Mouse (Mus musculus) kidney, adult 2 months (tissue): ENCODE measurements around the gene Tfpi. TPM values are rescaled to one million over a fixed set of nuclear protein-coding genes. Genes with fewer than 3 reads are reported as not detected.

ENCODE experiments used
- DNase-seq: peaks from one replicate; pipeline ENCODE4 v3.0.0; 2021
- H3K27ac ChIP-seq: fragments of 200-500 bp; 2 replicates; pipeline ENCODE4 v1.5.1; 2012; ENCODE audit warnings: low read depth, low read length, control low read depth, inconsistent platforms; ENCODE audit not compliant: insufficient read depth
- H3K27me3 ChIP-seq: fragments of 200-500 bp; replicated peaks from 2 replicates; pipeline ENCODE4 v1.6.1; 2012; ENCODE audit warnings: mild to moderate bottlenecking, moderate library complexity, low read length, inconsistent platforms; ENCODE audit not compliant: control insufficient read depth, insufficient read depth
- H3K36me3 ChIP-seq: fragments of 200-500 bp; 2 replicates; pipeline ENCODE4 v1.6.1; 2012; ENCODE audit warnings: mild to moderate bottlenecking, moderate library complexity, low read length, inconsistent platforms; ENCODE audit not compliant: control insufficient read depth, insufficient read depth
- H3K4me1 ChIP-seq: fragments of 200-500 bp; 2 replicates; pipeline ENCODE4 v1.6.1; 2011; ENCODE audit warnings: low read length; ENCODE audit not compliant: control insufficient read depth, insufficient read depth
- H3K4me3 ChIP-seq: fragments of 200-500 bp; 2 replicates; pipeline ENCODE4 v1.5.1; 2011; ENCODE audit warnings: mild to moderate bottlenecking, low read depth, low read length, control low read depth; ENCODE audit not compliant: insufficient read depth
- CTCF ChIP-seq: fragments of 200-500 bp; conservative IDR thresholded peaks from 2 replicates; pipeline ENCODE4 v1.5.1; 2011; ENCODE audit warnings: low read depth, mild to moderate bottlenecking, control low read depth, low read length, moderate library complexity, mixed read lengths; ENCODE audit not compliant: insufficient read depth, insufficient read length
- POLR2A ChIP-seq: fragments of 200-500 bp; IDR thresholded peaks from one replicate; pipeline ENCODE4 v1.6.1; 2011; ENCODE audit warnings: low read depth, low read length, control low read depth
- WGBS: fragments of 180-500 bp; shearing (Covaris S2); methylation state at CpG from one replicate; pipeline ENCODE4 v1.1.7; 2018; 5-methylcytosine and 5-hydroxymethylcytosine counted together
- polyA plus RNA-seq: library from polyadenylated mRNA; depleted of rRNA; stranded (reverse); fragments of >200 nt; gene quantifications from 2 replicates; pipeline ENCODE4 v1.2.3, GENCODE M21; 2012

The Tfpi gene
- polyA plus RNA-seq, 1 experiment = 6.9 TPM

GRCm38 (mm10) chr2:84455236-84455799 is 21.3 kb downstream of the Tfpi start:
- peak; percentile 82 for DNase-seq
- Histone ChIP-seq H3K4me3 (no peak overlapping the region), H3K36me3 (no peaks in the 10 kb centered on the region), H3K27me3 (no peaks in the 10 kb centered on the region), H3K4me1 (no peaks in the 10 kb centered on the region), H3K27ac (no peak overlapping the region)
- TF ChIP-seq CTCF = peak; percentile 35; the same call in 1 of the 2 replicates
- TF ChIP-seq POLR2A = no peak
- 9% methylated on average over 5 of the region's 5 CpGs for WGBS

- TF ChIP-seq CTCF (no peak), POLR2A (no peak)
- WGBS = 50% methylated on average over 10 of the region's 10 CpGs
- H3K4me1 ChIP-seq = no peaks in the 10 kb centered on the region
- no peak overlapping the region for H3K27ac ChIP-seq
- no peak for DNase-seq
- H3K4me3 ChIP-seq = no peak overlapping the region
- H3K27me3 ChIP-seq = no peaks in the 10 kb centered on the region
- H3K36me3 ChIP-seq = no peaks in the 10 kb centered on the region
Observed at GRCm38 (mm10) chr2:84454551-84455235, 21.9 kb downstream of the Tfpi start.

GRCm38 (mm10) chr2:84454051-84454450 is 22.5 kb downstream of the Tfpi start:
- 12% methylated on average over 5 of the region's 5 CpGs for whole genome bisulfite sequencing
- H3K4me3 ChIP-seq = no peak overlapping the region
- TF ChIP-seq CTCF (no peak), POLR2A (no peak)
- H3K27ac ChIP-seq = no peak overlapping the region
- no peaks in the 10 kb centered on the region for H3K27me3 ChIP-seq
- no peaks in the 10 kb centered on the region for H3K4me1 ChIP-seq
- peak; percentile 46 for DNase-seq
- no peaks in the 10 kb centered on the region for H3K36me3 ChIP-seq

GRCm38 (mm10) chr2:84445499-84445898 is 31.1 kb downstream of the Tfpi start:
- no peak overlapping the region for H3K27ac ChIP-seq
- WGBS = 71% methylated on average over 1 of the region's 1 CpGs

GRCm38 (mm10) chr2:84441940-84442339 is 34.6 kb downstream of the Tfpi start:
- WGBS = 55% methylated on average over 5 of the region's 5 CpGs
- TF ChIP-seq CTCF = no peak
- TF ChIP-seq POLR2A = no peak

More at GRCm38 (mm10) chr2:84445499-84445898, 31.1 kb downstream of the Tfpi start:
- Histone ChIP-seq H3K27me3 (no peaks in the 10 kb centered on the region), H3K4me3 (no peak overlapping the region), H3K4me1 (no peaks in the 10 kb centered on the region), H3K36me3 (no peaks in the 10 kb centered on the region)
- DNase-seq = no peak
- TF ChIP-seq CTCF (no peak), POLR2A (no peak)

DNA sequence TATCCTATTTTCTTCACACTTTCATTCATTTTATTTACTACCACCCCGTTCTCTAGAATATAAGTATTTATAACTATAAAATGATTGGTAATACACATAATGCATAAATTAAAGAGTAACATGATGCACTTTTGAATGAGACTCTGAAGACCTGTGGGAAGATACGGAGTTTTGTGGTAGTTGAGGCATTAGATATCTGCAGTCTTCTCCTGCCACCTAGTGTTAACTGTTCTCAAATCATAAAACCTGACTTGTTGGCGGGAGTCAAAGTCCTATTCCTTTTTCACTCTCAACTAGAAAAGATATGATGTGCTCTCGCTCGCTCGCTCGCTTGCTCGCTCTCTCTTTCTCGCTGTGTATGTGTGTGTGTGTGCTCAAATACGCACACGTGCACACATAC is 46.9 kb downstream of the Tfpi start:
- TF ChIP-seq POLR2A (no peak), CTCF (peak; percentile 33; the same call in 1 of the 2 replicates)
- H3K4me3 ChIP-seq = no peak overlapping the region
- H3K27ac ChIP-seq = no peak overlapping the region
- 32% methylated on average over 11 of the region's 11 CpGs for WGBS
- H3K27me3 ChIP-seq = no peaks in the 10 kb centered on the region
- no peaks in the 10 kb centered on the region for H3K4me1 ChIP-seq
- peak; percentile 74 for DNase-seq
- no peaks in the 10 kb centered on the region for H3K36me3 ChIP-seq

More at GRCm38 (mm10) chr2:84441940-84442339, 34.6 kb downstream of the Tfpi start:
- H3K27ac ChIP-seq = no peak overlapping the region
- no peaks in the 10 kb centered on the region for H3K27me3 ChIP-seq
- H3K4me1 ChIP-seq = no peaks in the 10 kb centered on the region
- no peak overlapping the region for H3K4me3 ChIP-seq
- H3K36me3 ChIP-seq = no peaks in the 10 kb centered on the region
- no peak for DNase-seq

- WGBS = 61% methylated on average over 3 of the region's 3 CpGs
- no peak overlapping the region for H3K27ac ChIP-seq
- H3K27me3 ChIP-seq = no peaks in the 10 kb centered on the region
- TF ChIP-seq POLR2A = no peak
- TF ChIP-seq CTCF = no peak
- no peak overlapping the region for H3K4me3 ChIP-seq
- no peaks in the 10 kb centered on the region for H3K36me3 ChIP-seq
- no peaks in the 10 kb centered on the region for H3K4me1 ChIP-seq
- no peak for DNase-seq
Observed at GRCm38 (mm10) chr2:84428836-84429235, 47.7 kb downstream of the Tfpi start.
